Mouse (Mus musculus): ENCODE data around the gene Pde10a.

DNA sequence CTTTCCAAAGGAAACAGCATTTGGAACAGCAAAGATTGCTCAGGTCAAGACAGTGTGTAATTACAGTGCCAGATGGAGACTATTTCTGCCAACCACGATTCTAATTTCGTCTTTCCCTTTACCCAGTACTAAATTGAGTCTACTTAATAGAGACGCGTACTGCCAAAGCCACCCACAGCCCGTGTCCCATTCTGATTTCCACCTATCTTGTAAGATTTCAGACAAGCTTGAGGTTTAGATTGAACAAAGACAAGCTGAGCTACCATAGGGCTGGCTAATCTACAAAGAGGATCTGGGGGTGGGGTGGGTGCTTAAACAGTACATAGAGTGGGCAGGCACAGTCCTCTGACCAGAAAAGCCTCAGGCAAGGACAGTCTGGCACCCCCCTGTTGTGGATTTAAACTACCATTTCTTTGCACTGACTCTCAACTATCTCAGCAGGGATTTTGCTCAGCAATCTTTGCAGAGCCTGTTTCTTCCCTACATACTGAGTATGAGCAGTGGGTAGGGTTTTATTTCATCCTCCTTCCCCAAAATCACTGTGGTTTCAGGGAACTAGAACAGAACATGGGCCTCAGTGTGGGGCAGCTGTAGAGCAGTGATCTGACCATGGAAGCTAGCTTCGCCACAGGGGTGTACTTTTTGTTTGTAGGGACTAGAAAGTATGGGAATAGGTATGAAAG lies 507.3 kb downstream of the Pde10a start:
- TF ChIP-seq CTCF (IDR thresholded peaks at IDR 0.05; ENCODE audit: control insufficient read depth, insufficient read depth, insufficient replicate concordance, low read depth, low read length) (no peak), POLR2A (IDR thresholded peaks at IDR 0.05; ENCODE audit: control insufficient read depth, low read depth, low read length) (no peak)
